In genomic region chr7:102108206-102108605, GRCm38 (mm10) we compare ENCODE assay signal across 20 mouse cellular contexts. TPM values are rescaled to one million over a fixed set of nuclear protein-coding genes. Genes with fewer than 3 reads are reported as not detected.
"Had no signal": no experiment of that assay in that cellular context is flagged by ENCODE, and none has a peak within 500 bp of the region (broad histone marks: within the 10 kb centered on the region; RNA-seq: fewer than 3 reads in every experiment).

No protein-coding gene starts in this region.

- H3K4me3 ChIP-seq: kidney, embryonic 15.5 days; limb, embryonic 13.5 days; midbrain, embryonic 12.5 days; neural tube, embryonic 12.5 days had no signal

- H3K27ac ChIP-seq: kidney, embryonic 15.5 days; limb, embryonic 13.5 days; liver, embryonic 14.5 days; midbrain, embryonic 12.5 days; neural tube, embryonic 12.5 days had no signal

- H3K27me3 ChIP-seq: kidney, embryonic 15.5 days; limb, embryonic 13.5 days; neural tube, embryonic 12.5 days had no signal

- H3K9me3 ChIP-seq: kidney, embryonic 15.5 days; limb, embryonic 13.5 days; midbrain, embryonic 12.5 days; neural tube, embryonic 12.5 days had no signal

- H3K4me2 ChIP-seq: kidney, embryonic 15.5 days; limb, embryonic 13.5 days; midbrain, embryonic 12.5 days; neural tube, embryonic 12.5 days had no signal

- H3K9ac ChIP-seq: kidney, embryonic 15.5 days; limb, embryonic 13.5 days; liver, embryonic 14.5 days; midbrain, embryonic 12.5 days; neural tube, embryonic 12.5 days had no signal

- DNase-seq: kidney, postnatal 14 days; left cerebral cortex, postnatal 4 days; lung, adult 18-20 months; right cerebral cortex, postnatal 14 days; thymus, postnatal 14 days had no signal

- H3K36me3 ChIP-seq: kidney, embryonic 15.5 days; limb, embryonic 13.5 days; midbrain, embryonic 12.5 days; neural tube, embryonic 12.5 days had no signal

RNA-seq across cellular contexts. Expression of gene Art5, which starts 1.1 kb away (rescaled TPM):
- total RNA-seq: layer of hippocampus, adult 8-10 months; layer of hippocampus, postnatal 14 days; left cerebral cortex, adult 18-20 months; left cerebral cortex, postnatal 10 days; left cerebral cortex, postnatal 4 days; liver, adult 2 months; megakaryocyte-erythroid progenitor cell, adult 5-6 weeks had no signal
- polyA plus RNA-seq: liver, adult 2 months had no signal

RNA-seq across cellular contexts. Expression of gene Art1, which starts 6.7 kb away (rescaled TPM):
- total RNA-seq: layer of hippocampus, adult 8-10 months; layer of hippocampus, postnatal 14 days; left cerebral cortex, adult 18-20 months; left cerebral cortex, postnatal 10 days; left cerebral cortex, postnatal 4 days; megakaryocyte-erythroid progenitor cell, adult 5-6 weeks; neutrophil, adult 5-6 weeks had no signal
- polyA plus RNA-seq: liver, adult 2 months; small intestine, adult 2 months had no signal

RNA-seq across cellular contexts. Expression of gene Chrna10, which starts 8.4 kb away (rescaled TPM):
- total RNA-seq: left cerebral cortex, postnatal 4 days; liver, adult 2 months; megakaryocyte-erythroid progenitor cell, adult 5-6 weeks had no signal
- polyA plus RNA-seq: kidney, embryonic 15.5 days; limb, embryonic 13.5 days; liver, embryonic 14.5 days; midbrain, embryonic 12.5 days; neural tube, embryonic 12.5 days; stomach, embryonic 16.5 days had no signal

RNA-seq across cellular contexts. Expression of gene Trpc2, which starts 25.3 kb away (rescaled TPM):
- total RNA-seq: left cerebral cortex, adult 18-20 months had no signal
- polyA plus RNA-seq: kidney, embryonic 15.5 days; large intestine, adult 2 months; limb, embryonic 13.5 days; liver, adult 2 months; midbrain, embryonic 12.5 days; stomach, embryonic 16.5 days had no signal
